22 mouse cellular contexts compared by ENCODE assay signal in genomic region chr4:114549487-114549886, GRCm38 (mm10).
DNase-seq lines count a peak whose midpoint lies in the region; ATAC-seq and TF ChIP-seq lines count a peak whose summit lies in the region.
"Had no signal": no experiment of that assay in that cellular context is flagged by ENCODE, and none has a peak within 500 bp of the region (broad histone marks: within the 10 kb centered on the region; RNA-seq: fewer than 3 reads in every experiment).

No protein-coding gene starts in this region.

- peaks cover 19% of the 10 kb centered on the region for H3K27me3 ChIP-seq in heart, embryonic 10.5 days (ENCODE audit: insufficient read depth, poor library complexity, severe bottlenecking)
- no peaks in the 10 kb centered on the region for H3K27me3 ChIP-seq in heart, embryonic 11.5 days (ENCODE audit: control insufficient read depth, insufficient read depth, low read length)
- no peaks in the 10 kb centered on the region for H3K27me3 ChIP-seq in stomach, embryonic 15.5 days (replicated peaks)
- H3K27me3 ChIP-seq in stomach, postnatal 0 days (ENCODE audit: control insufficient read depth, insufficient read depth, low read length): no peaks in the 10 kb centered on the region
- no peaks in the 10 kb centered on the region; the same call in 1 of the 2 replicates for H3K27me3 ChIP-seq in liver, embryonic 15.5 days
- H3K27me3 ChIP-seq: embryonic facial prominence, embryonic 15.5 days; hindbrain, embryonic 12.5 days; Patski had no signal

- no peaks in the 10 kb centered on the region for H3K9me3 ChIP-seq in heart, embryonic 10.5 days
- no peaks in the 10 kb centered on the region for H3K9me3 ChIP-seq in heart, embryonic 11.5 days (replicated peaks; ENCODE audit: control insufficient read depth, low read length)
- H3K9me3 ChIP-seq in stomach, embryonic 15.5 days: no peaks in the 10 kb centered on the region
- no peaks in the 10 kb centered on the region for H3K9me3 ChIP-seq in stomach, postnatal 0 days (ENCODE audit: control insufficient read depth, low read length)
- H3K9me3 ChIP-seq in liver, embryonic 15.5 days (replicated peaks): no peaks in the 10 kb centered on the region
- H3K9me3 ChIP-seq: embryonic facial prominence, embryonic 15.5 days; forebrain, embryonic 10.5 days; hindbrain, embryonic 12.5 days had no signal

- H3K27ac ChIP-seq in heart, embryonic 10.5 days: no peak overlapping the region
- no peak overlapping the region for H3K27ac ChIP-seq in heart, embryonic 11.5 days (ENCODE audit: low read depth, low read length)
- H3K27ac ChIP-seq in stomach, embryonic 15.5 days: no peak overlapping the region
- H3K27ac ChIP-seq in stomach, postnatal 0 days (replicated peaks): no peak overlapping the region
- no peak overlapping the region for H3K27ac ChIP-seq in liver, embryonic 15.5 days (replicated peaks)
- H3K27ac ChIP-seq: embryonic facial prominence, embryonic 15.5 days; forebrain, embryonic 10.5 days; hindbrain, embryonic 12.5 days had no signal

- TF ChIP-seq EP300 in stomach, postnatal 0 days (optimal IDR thresholded peaks at IDR 0.05): no peak

- no peak overlapping the region for H3K4me3 ChIP-seq in heart, embryonic 10.5 days
- H3K4me3 ChIP-seq in heart, embryonic 11.5 days (ENCODE audit: low read depth, low read length): no peak overlapping the region
- H3K4me3 ChIP-seq in stomach, embryonic 15.5 days (replicated peaks): no peak overlapping the region
- H3K4me3 ChIP-seq in stomach, postnatal 0 days (ENCODE audit: low read depth, low read length): no peak overlapping the region
- no peak overlapping the region for H3K4me3 ChIP-seq in liver, embryonic 15.5 days (replicated peaks)
- H3K4me3 ChIP-seq: embryonic facial prominence, embryonic 15.5 days; erythroblast, embryonic 14.5 days; forebrain, embryonic 10.5 days; hindbrain, embryonic 12.5 days had no signal

- WGBS in heart, embryonic 10.5 days: 76% methylated on average over 3 of the region's 3 CpGs
- WGBS in heart, embryonic 11.5 days (ENCODE audit: insufficient replicate concordance): 77% methylated on average over 3 of the region's 3 CpGs
- 81% methylated on average over 3 of the region's 3 CpGs for WGBS in stomach, embryonic 15.5 days
- 77% methylated on average over 3 of the region's 3 CpGs for WGBS in stomach, postnatal 0 days
- 47% methylated on average over 3 of the region's 3 CpGs for WGBS in liver, embryonic 15.5 days (ENCODE audit: insufficient replicate concordance)

- H3K9ac ChIP-seq in heart, embryonic 11.5 days (ENCODE audit: low read depth, low read length): no peak overlapping the region
- no peak overlapping the region for H3K9ac ChIP-seq in stomach, embryonic 15.5 days
- H3K9ac ChIP-seq in stomach, postnatal 0 days (ENCODE audit: low read length): no peak overlapping the region
- H3K9ac ChIP-seq in liver, embryonic 15.5 days: no peak overlapping the region
- H3K9ac ChIP-seq: embryonic facial prominence, embryonic 15.5 days; hindbrain, embryonic 12.5 days had no signal

- H3K4me1 ChIP-seq in heart, embryonic 10.5 days: peaks cover 13% of the 10 kb centered on the region
- H3K4me1 ChIP-seq in heart, embryonic 11.5 days (ENCODE audit: control insufficient read depth, insufficient read depth, low read length): 0 out of 2 replicates have a peak, but pooled peaks cover 6% of the 10 kb centered on the region
- H3K4me1 ChIP-seq in stomach, embryonic 15.5 days: no peaks in the 10 kb centered on the region
- no peaks in the 10 kb centered on the region for H3K4me1 ChIP-seq in stomach, postnatal 0 days (replicated peaks; ENCODE audit: control insufficient read depth, insufficient read depth)
- H3K4me1 ChIP-seq in liver, embryonic 15.5 days (replicated peaks): 0 out of 2 replicates have a peak, but pooled peaks cover 5% of the 10 kb centered on the region

- no peak for ATAC-seq in heart, embryonic 11.5 days (replicated peaks; ENCODE audit: insufficient number of reproducible peaks, low FRiP score, low TSS enrichment)
- ATAC-seq in stomach, embryonic 15.5 days (ENCODE audit: insufficient read depth, low FRiP score, low read depth): peak; percentile 43; the same call in 1 of the 2 replicates
- ATAC-seq in stomach, postnatal 0 days (ENCODE audit: low FRiP score, low TSS enrichment): no peak
- peak; percentile 75 for ATAC-seq in liver, embryonic 15.5 days (ENCODE audit: insufficient read depth)
- ATAC-seq: activated CD4-positive, CD25-positive, alpha-beta regulatory T cell, adult 4 months; forebrain, embryonic 16.5 days; hindbrain, embryonic 16.5 days; Patski had no signal

- DNase-seq in heart, embryonic 10.5 days (ENCODE audit: low spot score): peak; percentile 13
- DNase-seq in stomach, postnatal 0 days (ENCODE audit: low spot score): no peak
- no peak for DNase-seq in cerebellum, postnatal 10 days
- DNase-seq in lung, adult 18-20 months: no peak
- DNase-seq: adrenal gland, postnatal 14 days; cerebellum, adult 2 months; cerebellum, postnatal 14 days; embryo, embryonic 11 days; gastrocnemius, postnatal 10 days; heart, postnatal 10 days; heart, postnatal 4 days had no signal

- no peak overlapping the region for H3K4me2 ChIP-seq in heart, embryonic 11.5 days
- no peak overlapping the region for H3K4me2 ChIP-seq in stomach, embryonic 15.5 days
- H3K4me2 ChIP-seq in stomach, postnatal 0 days (replicated peaks; ENCODE audit: low read depth): no peak overlapping the region
- H3K4me2 ChIP-seq in liver, embryonic 15.5 days: no peak overlapping the region
- H3K4me2 ChIP-seq: embryonic facial prominence, embryonic 15.5 days; hindbrain, embryonic 12.5 days had no signal

- no peaks in the 10 kb centered on the region for H3K36me3 ChIP-seq in heart, embryonic 10.5 days
- H3K36me3 ChIP-seq in heart, embryonic 11.5 days (ENCODE audit: control insufficient read depth, insufficient read depth, low read length): no peaks in the 10 kb centered on the region
- H3K36me3 ChIP-seq in stomach, embryonic 15.5 days: no peaks in the 10 kb centered on the region
- no peaks in the 10 kb centered on the region for H3K36me3 ChIP-seq in stomach, postnatal 0 days (ENCODE audit: control insufficient read depth, insufficient read depth, low read length)
- no peaks in the 10 kb centered on the region for H3K36me3 ChIP-seq in liver, embryonic 15.5 days (replicated peaks)
- H3K36me3 ChIP-seq: embryonic facial prominence, embryonic 15.5 days; forebrain, embryonic 10.5 days; hindbrain, embryonic 12.5 days had no signal

- TF ChIP-seq CTCF in stomach, postnatal 0 days (IDR thresholded peaks at IDR 0.05; ENCODE audit: low read depth): no peak

Comparison
In these comparisons a context has a peak if more than half of its experiments do, and no peak if none do; other contexts are left out.
1. ATAC-seq: peak in stomach, embryonic 15.5 days (single experiment) and liver, embryonic 15.5 days (single experiment); none in heart, embryonic 11.5 days (single experiment) and stomach, postnatal 0 days (single experiment).